Mouse (Mus musculus) natural killer cell, adult 2 months (primary cell): ENCODE data around the gene Nt5dc1.
"Not testable (repeated sequence)": the region's sequence is repeated elsewhere in the genome, so short reads cannot be mapped to it uniquely, and the experiment has no call there.

Experiments used
- DNase-seq, 2 experiments: peaks; one replicate each; pipeline ENCODE4 v3.0.0; 2022; ENCODE audit warnings: low spot score in 2 of 2

Gene Nt5dc1

GRCm38 (mm10) chr10:34418204-34418756 lies at the start of gene Nt5dc1:
Nt5dc1 (minus strand) TSS chr10:34418552.
- DNase-seq: peak; percentile 93

- no peak for DNase-seq
These were observed 46.0 kb upstream of the Nt5dc1 start for GRCm38 (mm10) chr10:34464321-34464720.

GRCm38 (mm10) chr10:34461451-34461850 lies 43.1 kb upstream of the Nt5dc1 start:
- DNase-seq: no peak

GRCm38 (mm10) chr10:34449469-34449868 lies 31.1 kb upstream of the Nt5dc1 start:
- DNase-seq: no peak

- not testable (repeated sequence) for DNase-seq
These were observed 15.8 kb upstream of the Nt5dc1 start for GRCm38 (mm10) chr10:34434191-34434590.

GRCm38 (mm10) chr10:34431783-34432182 lies 13.4 kb upstream of the Nt5dc1 start:
- DNase-seq: no peak

- DNase-seq: not testable (repeated sequence)
These were observed 442 bp upstream of the Nt5dc1 start for GRCm38 (mm10) chr10:34418794-34419193.

- DNase-seq: no peak
These were observed 19.1 kb downstream of the Nt5dc1 start for GRCm38 (mm10) chr10:34399267-34399666.

GRCm38 (mm10) chr10:34396959-34397358 lies 21.4 kb downstream of the Nt5dc1 start:
- DNase-seq: no peak

GRCm38 (mm10) chr10:34389681-34390080 lies 28.7 kb downstream of the Nt5dc1 start, which contains the start of gene Col10a1:
Col10a1 (plus strand) TSS chr10:34389981.
- DNase-seq: no peak

- no peak for DNase-seq
These were observed 32.7 kb downstream of the Nt5dc1 start for GRCm38 (mm10) chr10:34385636-34386035.

- DNase-seq: no peak
These were observed 45.0 kb downstream of the Nt5dc1 start for GRCm38 (mm10) chr10:34373332-34373731.

GRCm38 (mm10) chr10:34368138-34368537 lies 50.2 kb downstream of the Nt5dc1 start:
- no peak for DNase-seq

GRCm38 (mm10) chr10:34363756-34364155 lies 54.6 kb downstream of the Nt5dc1 start:
- no peak for DNase-seq

- no peak for DNase-seq
These were observed 60.1 kb downstream of the Nt5dc1 start for GRCm38 (mm10) chr10:34358263-34358662.

- no peak for DNase-seq
These were observed 66.2 kb downstream of the Nt5dc1 start for GRCm38 (mm10) chr10:34352166-34352565.

- no peak for DNase-seq
These were observed 76.5 kb downstream of the Nt5dc1 start for GRCm38 (mm10) chr10:34341886-34342285.

- DNase-seq: no peak
These were observed 77.3 kb downstream of the Nt5dc1 start for GRCm38 (mm10) chr10:34341014-34341413.

- DNase-seq: no peak
These were observed 90.0 kb downstream of the Nt5dc1 start for GRCm38 (mm10) chr10:34328310-34328709.

- no peak for DNase-seq
These were observed 91.2 kb downstream of the Nt5dc1 start for GRCm38 (mm10) chr10:34327144-34327543.

GRCm38 (mm10) chr10:34326701-34327100 lies 91.7 kb downstream of the Nt5dc1 start:
- no peak for DNase-seq

GRCm38 (mm10) chr10:34320809-34321208 lies 97.5 kb downstream of the Nt5dc1 start:
- DNase-seq: no peak

GRCm38 (mm10) chr10:34317217-34317606 lies 101.1 kb downstream of the Nt5dc1 start:
- DNase-seq: no peak

GRCm38 (mm10) chr10:34316571-34317216 lies 101.7 kb downstream of the Nt5dc1 start:
- DNase-seq: no peak
